Mouse (Mus musculus) lung, embryonic 15.5 days (tissue): Measurements from ENCODE around the gene Dapk3. TPM values are rescaled to one million over a fixed set of nuclear protein-coding genes. Genes with fewer than 3 reads are reported as not detected.

Experiments used
- ATAC-seq: fragments of 200-750 bp; cut with Nextera tagmentation; 2 replicates; pipeline ENCODE4 v1.8.0; 2017; ENCODE audit warnings: moderate number of reproducible peaks, borderline replicate concordance; ENCODE audit not compliant: low FRiP score, low TSS enrichment; ENCODE audit errors: extremely low read depth
- H3K27ac ChIP-seq: fragments of 300-500 bp; sonication (generic); 2 replicates; pipeline ENCODE4 v1.5.1; 2015; ENCODE audit warnings: moderate library complexity, mild to moderate bottlenecking, inconsistent platforms
- H3K27me3 ChIP-seq: fragments of 300-500 bp; sonication (generic); 2 replicates; pipeline ENCODE4 v1.6.1; 2015; ENCODE audit warnings: inconsistent platforms
- H3K36me3 ChIP-seq: fragments of 300-500 bp; sonication (generic); 2 replicates; pipeline ENCODE4 v1.6.1; 2015; ENCODE audit warnings: inconsistent platforms
- H3K4me1 ChIP-seq: fragments of 300-500 bp; sonication (generic); 2 replicates; pipeline ENCODE4 v1.6.1; 2015; ENCODE audit warnings: inconsistent platforms
- H3K4me2 ChIP-seq: fragments of 300-500 bp; sonication (generic); 2 replicates; pipeline ENCODE4 v1.6.1; 2015; ENCODE audit warnings: inconsistent platforms, mild to moderate bottlenecking, moderate library complexity
- H3K4me3 ChIP-seq: fragments of 300-500 bp; sonication (generic); 2 replicates; pipeline ENCODE4 v1.5.1; 2015; ENCODE audit warnings: mild to moderate bottlenecking, inconsistent platforms
- H3K9ac ChIP-seq: fragments of 300-500 bp; sonication (generic); 2 replicates; pipeline ENCODE4 v1.6.1; 2015; ENCODE audit warnings: inconsistent platforms
- H3K9me3 ChIP-seq: fragments of 300-500 bp; sonication (generic); 2 replicates; pipeline ENCODE4 v1.6.1; 2016; ENCODE audit warnings: inconsistent platforms
- WGBS: fragments of 180-500 bp; shearing (Covaris S2); methylation state at CpG from one replicate; pipeline ENCODE4 v1.1.7; 2015; 5-methylcytosine and 5-hydroxymethylcytosine counted together
- polyA plus RNA-seq: library from polyadenylated mRNA; unstranded; fragments of >200 nt; fragmentation: Nextera tagmentation; extraction: Ambion mirVana; gene quantifications from 2 replicates; pipeline ENCODE4 v1.2.1, GENCODE M21; 2015

The Dapk3 gene
- polyA plus RNA-seq, 1 experiment from 2014 or later, result 56.1 TPM

- WGBS, result 26% methylated on average over 8 of the region's 8 CpGs
- ATAC-seq, result no peak
- Histone ChIP-seq H3K27me3 (peaks cover 8% of the 10 kb centered on the region; the same call in 1 of the 2 replicates), H3K9ac (peak overlapping the region; percentile 91), H3K4me1 (peaks cover 56% of the 10 kb centered on the region), H3K4me2 (peak overlapping the region; percentile 93), H3K27ac (peak overlapping the region; percentile 89), H3K36me3 (peaks cover 18% of the 10 kb centered on the region), H3K9me3 (no peaks in the 10 kb centered on the region), H3K4me3 (peak overlapping the region; percentile 81)
These were observed 42.8 kb upstream of the Dapk3 start for GRCm38 (mm10) chr10:81140005-81140404.

GRCm38 (mm10) chr10:81140717-81141454 is 41.9 kb upstream of the Dapk3 start:
- Histone ChIP-seq H3K27ac (peak overlapping the region; percentile 89), H3K9me3 (no peaks in the 10 kb centered on the region), H3K4me2 (peak overlapping the region; percentile 93), H3K4me1 (peaks cover 47% of the 10 kb centered on the region), H3K9ac (peak overlapping the region; percentile 91), H3K27me3 (no peaks in the 10 kb centered on the region), H3K36me3 (peaks cover 27% of the 10 kb centered on the region), H3K4me3 (peak overlapping the region; percentile 81)
- 41% methylated on average over 10 of the region's 10 CpGs for WGBS
- ATAC-seq, result no peak

- no peak overlapping the region for H3K9ac ChIP-seq
- peaks cover 47% of the 10 kb centered on the region for H3K4me1 ChIP-seq
- no peak overlapping the region for H3K4me2 ChIP-seq
- WGBS, result 79% methylated on average over 7 of the region's 7 CpGs
- H3K9me3 ChIP-seq, result no peaks in the 10 kb centered on the region
- ATAC-seq, result no peak
- 0 out of 2 replicates have a peak overlapping the region, but pooled peaks have one; percentile 4 for H3K4me3 ChIP-seq
- H3K27me3 ChIP-seq, result no peaks in the 10 kb centered on the region
- H3K36me3 ChIP-seq, result peaks cover 34% of the 10 kb centered on the region
- no peak overlapping the region for H3K27ac ChIP-seq
These were observed 41.2 kb upstream of the Dapk3 start for GRCm38 (mm10) chr10:81141455-81142210.

- WGBS, result 68% methylated on average over 5 of the region's 5 CpGs
- no peak overlapping the region for H3K9ac ChIP-seq
- no peak overlapping the region for H3K27ac ChIP-seq
- H3K4me2 ChIP-seq, result no peak overlapping the region
- H3K27me3 ChIP-seq, result no peaks in the 10 kb centered on the region
- H3K4me1 ChIP-seq, result peaks cover 47% of the 10 kb centered on the region
- H3K9me3 ChIP-seq, result no peaks in the 10 kb centered on the region
- H3K36me3 ChIP-seq, result peaks cover 43% of the 10 kb centered on the region
- no peak for ATAC-seq
- no peak overlapping the region for H3K4me3 ChIP-seq
These were observed 40.2 kb upstream of the Dapk3 start for GRCm38 (mm10) chr10:81142551-81142981.

- peaks cover 50% of the 10 kb centered on the region for H3K36me3 ChIP-seq
- H3K27ac ChIP-seq, result no peak overlapping the region
These were observed 39.6 kb upstream of the Dapk3 start for GRCm38 (mm10) chr10:81143157-81143633.

GRCm38 (mm10) chr10:81143845-81144437 is 38.9 kb upstream of the Dapk3 start:
- peaks cover 57% of the 10 kb centered on the region for H3K36me3 ChIP-seq
- H3K4me2 ChIP-seq, result no peak overlapping the region
- WGBS, result 93% methylated on average over 52 of the region's 52 CpGs

More at GRCm38 (mm10) chr10:81143157-81143633, 39.6 kb upstream of the Dapk3 start:
- no peaks in the 10 kb centered on the region for H3K27me3 ChIP-seq
- H3K4me2 ChIP-seq, result no peak overlapping the region
- no peak overlapping the region for H3K9ac ChIP-seq
- WGBS, result 95% methylated on average over 7 of the region's 7 CpGs
- peaks cover 47% of the 10 kb centered on the region for H3K4me1 ChIP-seq
- H3K9me3 ChIP-seq, result no peaks in the 10 kb centered on the region
- H3K4me3 ChIP-seq, result no peak overlapping the region
- no peak for ATAC-seq

GRCm38 (mm10) chr10:81144667-81145066 is 38.1 kb upstream of the Dapk3 start:
- H3K27ac ChIP-seq, result no peak overlapping the region
- H3K9ac ChIP-seq, result no peak overlapping the region
- H3K9me3 ChIP-seq, result no peaks in the 10 kb centered on the region
- 84% methylated on average over 27 of the region's 27 CpGs for WGBS
- H3K27me3 ChIP-seq, result no peaks in the 10 kb centered on the region
- ATAC-seq, result no peak
- no peak overlapping the region for H3K4me2 ChIP-seq
- peaks cover 32% of the 10 kb centered on the region for H3K4me1 ChIP-seq
- H3K4me3 ChIP-seq, result no peak overlapping the region
- H3K36me3 ChIP-seq, result peaks cover 64% of the 10 kb centered on the region

More at GRCm38 (mm10) chr10:81143845-81144437, 38.9 kb upstream of the Dapk3 start:
- Histone ChIP-seq H3K9ac (no peak overlapping the region), H3K27me3 (no peaks in the 10 kb centered on the region), H3K4me3 (no peak overlapping the region), H3K9me3 (no peaks in the 10 kb centered on the region), H3K27ac (no peak overlapping the region), H3K4me1 (peaks cover 40% of the 10 kb centered on the region)
- no peak for ATAC-seq

GRCm38 (mm10) chr10:81145307-81145706 is 37.5 kb upstream of the Dapk3 start:
- H3K4me1 ChIP-seq, result peaks cover 26% of the 10 kb centered on the region
- no peak overlapping the region for H3K4me2 ChIP-seq
- H3K9me3 ChIP-seq, result no peaks in the 10 kb centered on the region
- no peak for ATAC-seq
- 94% methylated on average over 6 of the region's 6 CpGs for WGBS
- no peaks in the 10 kb centered on the region for H3K27me3 ChIP-seq
- no peak overlapping the region for H3K27ac ChIP-seq
- peaks cover 70% of the 10 kb centered on the region for H3K36me3 ChIP-seq
- H3K4me3 ChIP-seq, result no peak overlapping the region
- H3K9ac ChIP-seq, result no peak overlapping the region

- ATAC-seq, result no peak
These were observed 37.0 kb upstream of the Dapk3 start for GRCm38 (mm10) chr10:81145778-81146177.

GRCm38 (mm10) chr10:81146296-81146695 is 36.5 kb upstream of the Dapk3 start:
- H3K4me2 ChIP-seq, result no peak overlapping the region
- peaks cover 16% of the 10 kb centered on the region for H3K4me1 ChIP-seq
- no peak for ATAC-seq
- no peak overlapping the region for H3K4me3 ChIP-seq
- no peak overlapping the region for H3K27ac ChIP-seq
- no peak overlapping the region for H3K9ac ChIP-seq
- H3K27me3 ChIP-seq, result no peaks in the 10 kb centered on the region
- no peaks in the 10 kb centered on the region for H3K9me3 ChIP-seq
- 82% methylated on average over 4 of the region's 4 CpGs for WGBS
- H3K36me3 ChIP-seq, result peaks cover 73% of the 10 kb centered on the region

More at GRCm38 (mm10) chr10:81145778-81146177, 37.0 kb upstream of the Dapk3 start:
- H3K9ac ChIP-seq, result no peak overlapping the region
- H3K9me3 ChIP-seq, result no peaks in the 10 kb centered on the region
- H3K4me2 ChIP-seq, result no peak overlapping the region
- WGBS, result 71% methylated on average over 7 of the region's 7 CpGs
- no peaks in the 10 kb centered on the region for H3K27me3 ChIP-seq
- H3K4me3 ChIP-seq, result no peak overlapping the region
- H3K36me3 ChIP-seq, result peaks cover 73% of the 10 kb centered on the region
- H3K27ac ChIP-seq, result no peak overlapping the region
- H3K4me1 ChIP-seq, result peaks cover 21% of the 10 kb centered on the region

GRCm38 (mm10) chr10:81151261-81151660 is 31.5 kb upstream of the Dapk3 start:
- H3K9me3 ChIP-seq, result no peaks in the 10 kb centered on the region
- no peak overlapping the region for H3K27ac ChIP-seq
- no peaks in the 10 kb centered on the region for H3K27me3 ChIP-seq
- peaks cover 84% of the 10 kb centered on the region for H3K36me3 ChIP-seq
- H3K4me3 ChIP-seq, result no peak overlapping the region
- 65% methylated on average over 6 of the region's 6 CpGs for WGBS
- H3K4me2 ChIP-seq, result no peak overlapping the region
- no peak for ATAC-seq
- no peaks in the 10 kb centered on the region for H3K4me1 ChIP-seq
- no peak overlapping the region for H3K9ac ChIP-seq
